Mouse (Mus musculus) limb, embryonic 13.5 days (tissue): ENCODE measurements around the gene Defa22. TPM values are rescaled to one million over a fixed set of nuclear protein-coding genes. Genes with fewer than 3 reads are reported as not detected.
"Not testable (repeated sequence)": the region's sequence is repeated elsewhere in the genome, so short reads cannot be mapped to it uniquely, and the experiment has no call there.

Experiments
- ATAC-seq: fragments of 200-750 bp; cut with Nextera tagmentation; 2 replicates; pipeline ENCODE4 v1.8.0; 2017; ENCODE audit warnings: low read depth, moderate number of reproducible peaks, moderate TSS enrichment; ENCODE audit not compliant: low FRiP score
- H3K27ac ChIP-seq: fragments of 300-500 bp; sonication (generic); 2 replicates; pipeline ENCODE4 v1.5.1; 2015; ENCODE audit warnings: inconsistent platforms, mild to moderate bottlenecking, moderate library complexity
- H3K27me3 ChIP-seq: fragments of 300-500 bp; sonication (generic); 2 replicates; pipeline ENCODE4 v1.6.1; 2015; ENCODE audit warnings: mild to moderate bottlenecking, inconsistent platforms
- H3K36me3 ChIP-seq: fragments of 300-500 bp; sonication (generic); 2 replicates; pipeline ENCODE4 v1.6.1; 2015; ENCODE audit warnings: inconsistent platforms, mild to moderate bottlenecking, moderate library complexity
- H3K4me1 ChIP-seq: fragments of 300-500 bp; sonication (generic); 2 replicates; pipeline ENCODE4 v1.6.1; 2015; ENCODE audit warnings: inconsistent platforms
- H3K4me2 ChIP-seq: fragments of 300-500 bp; sonication (generic); replicated peaks from 2 replicates; pipeline ENCODE4 v1.6.1; 2015; ENCODE audit warnings: inconsistent platforms, mild to moderate bottlenecking, moderate library complexity
- H3K4me3 ChIP-seq: fragments of 300-500 bp; sonication (generic); 2 replicates; pipeline ENCODE4 v1.5.1; 2015; ENCODE audit warnings: moderate library complexity, mild to moderate bottlenecking, inconsistent platforms
- H3K9ac ChIP-seq: fragments of 300-500 bp; sonication (generic); 2 replicates; pipeline ENCODE4 v1.6.1; 2015; ENCODE audit warnings: mild to moderate bottlenecking, inconsistent platforms
- H3K9me3 ChIP-seq: fragments of 300-500 bp; sonication (generic); 2 replicates; pipeline ENCODE4 v1.6.1; 2016; ENCODE audit warnings: inconsistent platforms
- WGBS: fragments of 180-500 bp; shearing (Covaris S2); methylation state at CpG from one replicate; pipeline ENCODE4 v1.1.7; 2015; 5-methylcytosine and 5-hydroxymethylcytosine counted together
- polyA plus RNA-seq: library from polyadenylated mRNA; unstranded; fragments of >200 nt; fragmentation: Nextera tagmentation; extraction: Ambion mirVana; gene quantifications from 2 replicates; pipeline ENCODE4 v1.2.1, GENCODE M21; 2015

Gene Defa22
- not detected in 2 replicates for polyA plus RNA-seq

DNA sequence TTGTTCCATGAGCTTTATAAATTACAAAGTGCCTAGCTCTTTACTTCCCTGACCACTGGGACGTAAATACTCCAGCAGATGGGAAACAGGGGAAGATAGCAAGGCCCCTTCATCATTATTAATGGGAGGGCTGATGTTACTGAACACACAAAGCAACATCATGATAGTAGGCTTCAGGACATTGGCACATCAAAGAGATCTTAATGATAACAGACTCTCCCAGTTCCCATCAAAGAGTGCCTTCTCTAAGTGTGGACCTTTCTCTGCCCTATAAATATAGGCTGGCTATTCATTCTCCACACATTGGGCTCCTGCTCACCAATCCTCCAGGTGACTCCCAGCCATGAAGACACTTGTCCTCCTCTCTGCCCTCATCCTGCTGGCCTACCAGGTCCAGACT lies at the start of gene Defa22:
Defa22 (plus strand) TSS at position 301 of the 400 bp plus-strand sequence.
- ATAC-seq, H3K9ac ChIP-seq, H3K4me2 ChIP-seq, H3K36me3 ChIP-seq, H3K4me1 ChIP-seq, H3K9me3 ChIP-seq, H3K27ac ChIP-seq, H3K27me3 ChIP-seq, H3K4me3 ChIP-seq: not testable (repeated sequence)
- WGBS: no CpG with 5 or more reads among the region's 1 CpGs

- H3K27me3 ChIP-seq, H3K36me3 ChIP-seq, H3K27ac ChIP-seq, ATAC-seq, H3K4me2 ChIP-seq, H3K4me3 ChIP-seq, H3K9ac ChIP-seq, H3K4me1 ChIP-seq: not testable (repeated sequence)
- WGBS: 63% methylated on average over 3 of the region's 3 CpGs
- peaks cover 11% of the 10 kb centered on the region; the same call in 1 of the 2 replicates for H3K9me3 ChIP-seq
Observed at GRCm38 (mm10) chr8:21134342-21134741, 27.7 kb upstream of the Defa22 start, which contains the start of gene Defa30. Gene Defa30 (plus strand): TSS chr8:21134642.

DNA sequence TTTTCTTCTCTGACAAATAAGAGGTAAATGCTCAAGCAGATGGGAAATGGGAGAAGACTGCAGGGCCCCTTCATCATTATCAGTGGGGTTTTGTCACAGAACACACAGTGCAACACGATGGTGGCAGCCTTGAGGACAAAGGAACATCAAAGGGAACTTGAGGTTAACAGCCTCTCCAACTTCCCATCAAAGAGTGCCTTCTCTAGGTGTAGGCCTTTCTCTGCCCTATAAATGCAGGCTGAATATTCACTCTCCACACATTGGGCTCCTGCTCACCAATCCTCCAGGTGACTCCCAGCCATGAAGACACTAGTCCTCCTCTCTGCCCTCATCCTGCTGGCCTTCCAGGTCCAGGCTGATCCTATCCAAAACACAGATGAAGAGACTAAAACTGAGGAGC lies 29.2 kb downstream of the Defa22 start, which contains the start of gene Defa31:
Defa31 (plus strand) TSS at position 301 of the 400 bp plus-strand sequence.
- WGBS: no CpG with 5 or more reads among the region's 1 CpGs

GRCm38 (mm10) chr8:21201261-21201660 lies 39.2 kb downstream of the Defa22 start, which contains the start of gene Gm15293:
Gene Gm15293 (plus strand): TSS chr8:21201561.
- WGBS: no CpG with 5 or more reads among the region's 1 CpGs
- H3K4me2 ChIP-seq, H3K9ac ChIP-seq, H3K9me3 ChIP-seq, H3K36me3 ChIP-seq, H3K4me3 ChIP-seq, H3K4me1 ChIP-seq, H3K27me3 ChIP-seq, ATAC-seq, H3K27ac ChIP-seq: not testable (repeated sequence)

More for the DNA sequence above, 29.2 kb downstream of the Defa22 start, which contains the start of gene Defa31:
- H3K4me1 ChIP-seq, H3K27me3 ChIP-seq, ATAC-seq, H3K36me3 ChIP-seq, H3K4me2 ChIP-seq, H3K4me3 ChIP-seq, H3K9me3 ChIP-seq, H3K27ac ChIP-seq, H3K9ac ChIP-seq: not testable (repeated sequence)

Other genes starting within 250 kb of the Defa22 start
- gene Gm6040, start 240.2 kb upstream of the Defa22 start, polyA plus RNA-seq: not detected in 2 replicates
- not detected in 2 replicates for gene AY761185, start 217.6 kb upstream of the Defa22 start, polyA plus RNA-seq
- not detected in 2 replicates for gene Defa21, start 136.7 kb upstream of the Defa22 start, polyA plus RNA-seq
- not detected in 2 replicates for gene Defa23, start 107.2 kb upstream of the Defa22 start, polyA plus RNA-seq
- not detected in 2 replicates for gene Defa35, start 97.2 kb upstream of the Defa22 start, polyA plus RNA-seq
- not detected in 2 replicates for gene Defa25, start 77.8 kb upstream of the Defa22 start, polyA plus RNA-seq
- not detected in 2 replicates for gene Gm14851, start 66.2 kb upstream of the Defa22 start, polyA plus RNA-seq
- not detected in 2 replicates for gene Defa30, start 27.6 kb upstream of the Defa22 start, polyA plus RNA-seq
- gene Defa31, start 29.3 kb downstream of the Defa22 start, polyA plus RNA-seq: not detected in 2 replicates
- gene Gm15293, start 39.3 kb downstream of the Defa22 start, polyA plus RNA-seq: not detected in 2 replicates
- gene Gm15292, start 87.5 kb downstream of the Defa22 start, polyA plus RNA-seq: not detected in 2 replicates
- gene Defa27, start 153.3 kb downstream of the Defa22 start, polyA plus RNA-seq: not detected in 2 replicates
- gene Defa29, start 164.7 kb downstream of the Defa22 start, polyA plus RNA-seq: not detected in 2 replicates
- not detected in 2 replicates for gene Defa2, start 216.2 kb downstream of the Defa22 start, polyA plus RNA-seq
- gene Defa33, start 229.5 kb downstream of the Defa22 start, polyA plus RNA-seq: not detected in 2 replicates